8 mouse cellular contexts compared by ENCODE assay signal in the genomic region with DNA sequence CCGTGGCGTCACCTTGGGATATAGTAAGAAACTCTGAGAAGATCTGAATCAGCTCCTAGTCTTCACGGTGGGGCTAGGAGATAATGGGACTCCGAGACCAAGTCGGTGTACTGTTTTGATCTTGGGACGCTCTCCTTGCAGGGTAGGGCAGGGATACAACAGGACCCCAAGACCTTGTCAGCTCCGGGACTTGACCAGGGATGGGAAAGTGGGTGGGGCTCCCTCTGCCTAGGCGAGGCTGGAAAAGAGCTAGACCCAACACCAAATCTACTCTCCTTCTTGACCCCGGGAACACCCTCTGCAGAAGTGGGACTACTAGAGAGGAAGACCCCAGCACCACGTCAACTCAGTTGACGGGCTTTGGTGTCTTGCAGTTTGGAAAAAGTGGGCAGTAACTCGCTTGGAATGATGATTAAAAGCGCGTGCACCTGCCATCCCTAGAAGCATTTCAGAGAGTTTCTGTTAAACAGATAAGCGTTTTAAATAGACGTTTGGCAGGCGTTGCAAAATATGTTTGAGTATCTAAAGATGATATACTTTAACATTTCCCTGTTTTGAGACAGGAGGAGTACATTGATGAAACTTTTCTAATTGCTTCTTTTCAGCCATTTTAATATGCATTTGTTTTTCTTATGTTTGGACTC. TPM values are rescaled to one million over a fixed set of nuclear protein-coding genes. Genes with fewer than 3 reads are reported as not detected.
DNase-seq lines count a peak whose midpoint lies in the region; ATAC-seq and TF ChIP-seq lines count a peak whose summit lies in the region.

No protein-coding gene starts in this region.

- TF ChIP-seq EP300 in MEL (IDR thresholded peaks at IDR 0.05; ENCODE audit: low read depth in 1 of 2, low read length in 2 of 2) = peak; percentile 24 to 47; a peak in 1 of 4 replicates

- H3K36me3 ChIP-seq in MEL (ENCODE audit: control insufficient read depth in 1 of 2, insufficient read depth in 2 of 2, low read length in 2 of 2) = peaks cover 10 to 18% of the 10 kb centered on the region in 2 experiments
- H3K36me3 ChIP-seq in forebrain, embryonic 10.5 days (replicated peaks) = peaks cover 33% of the 10 kb centered on the region
- H3K36me3 ChIP-seq in midbrain, embryonic 15.5 days (replicated peaks) = no peaks in the 10 kb centered on the region

- 5% methylated on average over 17 of the region's 17 CpGs for WGBS in forebrain, embryonic 10.5 days
- 2% methylated on average over 17 of the region's 17 CpGs for WGBS in midbrain, embryonic 15.5 days

- no peak for DNase-seq in cerebellum, adult 9-10 months
- no peak for DNase-seq in MEL (ENCODE audit: low read depth, low spot score)
- DNase-seq in forebrain, embryonic 10.5 days (ENCODE audit: extremely low spot score, low spot score) = no peak
- DNase-seq in kidney, postnatal 10 days = peak; percentile 27
- DNase-seq in frontal cortex, postnatal 25 days (ENCODE audit: low spot score in 2 of 2) = no peak
- DNase-seq in gastrocnemius, postnatal 4 days (ENCODE audit: low spot score in 2 of 2) = no peak

- H3K9me3 ChIP-seq in MEL (replicated peaks; ENCODE audit: insufficient read depth, low read length) = no peaks in the 10 kb centered on the region
- no peaks in the 10 kb centered on the region for H3K9me3 ChIP-seq in forebrain, embryonic 10.5 days
- no peaks in the 10 kb centered on the region for H3K9me3 ChIP-seq in midbrain, embryonic 15.5 days

- peak overlapping the region; percentile 83 for H3K27ac ChIP-seq in MEL (ENCODE audit: control insufficient read depth, low read depth, low read length)
- peak overlapping the region; percentile 96 for H3K27ac ChIP-seq in forebrain, embryonic 10.5 days
- no peak overlapping the region for H3K27ac ChIP-seq in midbrain, embryonic 15.5 days

- peaks cover 0 to 10% of the 10 kb centered on the region in 2 experiments; a peak in 2 of 4 replicates for H3K4me1 ChIP-seq in MEL (ENCODE audit: control insufficient read depth in 1 of 2, insufficient read depth in 2 of 2, low read length in 2 of 2)
- H3K4me1 ChIP-seq in forebrain, embryonic 10.5 days = peaks cover 26% of the 10 kb centered on the region
- peaks cover 11% of the 10 kb centered on the region for H3K4me1 ChIP-seq in midbrain, embryonic 15.5 days

- ATAC-seq in cerebellum, adult (ENCODE audit: insufficient number of reproducible peaks, low FRiP score, low TSS enrichment) = peak; percentile 41
- ATAC-seq in midbrain, embryonic 15.5 days (replicated peaks) = no peak; the same call in 1 of the 2 replicates

- TF ChIP-seq POLR2A in MEL (IDR thresholded peaks at IDR 0.05; ENCODE audit: control insufficient read depth in 1 of 2, insufficient read depth in 1 of 2, low read depth in 1 of 2, low read length in 2 of 2, poor library complexity in 1 of 2) = no peak

- H3K4me2 ChIP-seq in midbrain, embryonic 15.5 days = peak overlapping the region; percentile 98

- peak overlapping the region; percentile 85 to 98 for H3K4me3 ChIP-seq in MEL (ENCODE audit: control insufficient read depth in 1 of 2, insufficient read depth in 1 of 2, low read depth in 2 of 2, low read length in 2 of 2)
- H3K4me3 ChIP-seq in forebrain, embryonic 10.5 days = peak overlapping the region; percentile 96
- peak overlapping the region; percentile 57 for H3K4me3 ChIP-seq in midbrain, embryonic 15.5 days

- no peaks in the 10 kb centered on the region for H3K27me3 ChIP-seq in MEL (ENCODE audit: control insufficient read depth in 1 of 2, insufficient read depth in 2 of 2, low read length in 2 of 2)
- no peaks in the 10 kb centered on the region for H3K27me3 ChIP-seq in forebrain, embryonic 10.5 days (ENCODE audit: poor library complexity, severe bottlenecking)
- H3K27me3 ChIP-seq in midbrain, embryonic 15.5 days (replicated peaks) = no peaks in the 10 kb centered on the region

- TF ChIP-seq CTCF in MEL (IDR thresholded peaks at IDR 0.05 in 2 of 3, conservative IDR thresholded peaks at IDR 0.05 in 1 of 3; ENCODE audit: control insufficient read depth in 1 of 3, insufficient read depth in 1 of 3, low read depth in 2 of 3, low read length in 3 of 3, poor library complexity in 1 of 3, severe bottlenecking in 1 of 3) = no peak

- H3K9ac ChIP-seq in MEL (ENCODE audit: control insufficient read depth, low read depth, low read length, poor library complexity, severe bottlenecking) = peak overlapping the region; percentile 96
- H3K9ac ChIP-seq in midbrain, embryonic 15.5 days = peak overlapping the region; percentile 26; the same call in 1 of the 2 replicates

- no peak for TF ChIP-seq RAD21 in MEL (IDR thresholded peaks at IDR 0.05; ENCODE audit: low read depth, low read length)

- H3K79me2 ChIP-seq in MEL (ENCODE audit: control insufficient read depth, insufficient read depth, low read length, poor library complexity) = peaks cover 27% of the 10 kb centered on the region

TF ChIP-seq in MEL, 35 proteins besides CTCF, POLR2A, EP300 and RAD21:
- TF ChIP-seq NELFE (IDR thresholded peaks at IDR 0.05; ENCODE audit: low read depth, low read length) (no peak), MAX (IDR thresholded peaks at IDR 0.05; ENCODE audit: low read length) (peak; percentile 63), ETS1 (IDR thresholded peaks at IDR 0.05; ENCODE audit: low read depth, low read length) (peak; percentile 54), USF1 (IDR thresholded peaks at IDR 0.05; ENCODE audit: low read depth, low read length) (no peak), SIN3A (IDR thresholded peaks at IDR 0.05; ENCODE audit: low read length) (peak; percentile 80), MYB (IDR thresholded peaks at IDR 0.05; ENCODE audit: low read depth, low read length) (0 out of 2 replicates have a peak, but pooled peaks have one; percentile 57), MAZ (IDR thresholded peaks at IDR 0.05; ENCODE audit: low read depth, low read length) (no peak), TCF12 (IDR thresholded peaks at IDR 0.05; ENCODE audit: low read depth, low read length) (peak; percentile 50; the same call in 1 of the 2 replicates), MXI1 (IDR thresholded peaks at IDR 0.05; ENCODE audit: low read depth, low read length) (peak; percentile 83), ELF1 (IDR thresholded peaks at IDR 0.05; ENCODE audit: low read depth, low read length) (no peak), TAL1 (IDR thresholded peaks at IDR 0.05; ENCODE audit: low read length) (no peak), UBTF (IDR thresholded peaks at IDR 0.05; ENCODE audit: borderline replicate concordance, insufficient read depth, low read depth, low read length) (0 out of 2 replicates have a peak, but pooled peaks have one; percentile 14), MEF2A (IDR thresholded peaks at IDR 0.05; ENCODE audit: extremely low read depth, insufficient replicate concordance, low read depth, low read length, poor library complexity, severe bottlenecking) (no peak), GABPA (IDR thresholded peaks at IDR 0.05; ENCODE audit: low read depth, low read length) (no peak), CHD1 (IDR thresholded peaks at IDR 0.05; ENCODE audit: low read depth, low read length) (0 out of 2 replicates have a peak, but pooled peaks have one; percentile 46), GATA1 (IDR thresholded peaks at IDR 0.05; ENCODE audit: low read depth, low read length) (peak; percentile 61), MYC (IDR thresholded peaks at IDR 0.05; ENCODE audit: low read depth, low read length) (peak; percentile 44), CHD2 (IDR thresholded peaks at IDR 0.05; ENCODE audit: low read length) (no peak), KAT2A (conservative IDR thresholded peaks at IDR 0.05; ENCODE audit: low read depth, low read length) (no peak), BHLHE40 (IDR thresholded peaks at IDR 0.05; ENCODE audit: borderline replicate concordance, low read depth, low read length) (no peak), RCOR1 (IDR thresholded peaks at IDR 0.05; ENCODE audit: low read depth, low read length) (0 out of 2 replicates have a peak, but pooled peaks have one; percentile 14), POLR2AphosphoS5 (IDR thresholded peaks at IDR 0.05; ENCODE audit: borderline replicate concordance, low read depth, low read length) (no peak), ZNF384 (IDR thresholded peaks at IDR 0.05; ENCODE audit: low read depth, low read length) (no peak)

RNA-seq across cellular contexts. Expression of a gene that starts 0.8 kb away (rescaled TPM):
- 15.1 and 19.4 TPM in 2 replicates for total RNA-seq in MEL (2012; rRNA removed)
- polyA plus RNA-seq in MEL (2012; ENCODE audit: insufficient read depth in 1 of 2, insufficient read length in 2 of 2, low read depth in 1 of 2, low replicate concordance in 2 of 2, missing spikeins in 1 of 2) = 100 to 1,000 TPM in 1 of 2 experiments, 10 to 100 TPM in 1; 15.1 to 137 TPM
- polyA plus RNA-seq in forebrain, embryonic 10.5 days (2016; fragmentation: Nextera tagmentation; extraction: Ambion mirVana) = 22.8 and 24.7 TPM in 2 replicates
- 2.8 TPM in 2 replicates for polyA plus RNA-seq in midbrain, embryonic 15.5 days (2015; fragmentation: Nextera tagmentation; extraction: Ambion mirVana)
- 10 to 100 TPM; 12.3 to 13.9 TPM for total RNA-seq in gastrocnemius, postnatal 4 days (2021)

RNA-seq across cellular contexts. Expression of a gene that starts 33.3 kb away (rescaled TPM):
- total RNA-seq in MEL (2012; rRNA removed) = 8.4 and 9.3 TPM in 2 replicates
- polyA plus RNA-seq in MEL (2012; ENCODE audit: insufficient read depth in 1 of 2, insufficient read length in 2 of 2, low read depth in 1 of 2, low replicate concordance in 2 of 2, missing spikeins in 1 of 2) = 1 to 10 TPM in 1 of 2 experiments, not detected in 1; 7.6 TPM
- polyA plus RNA-seq in forebrain, embryonic 10.5 days (2016; fragmentation: Nextera tagmentation; extraction: Ambion mirVana) = 10.6 and 12.0 TPM in 2 replicates
- polyA plus RNA-seq in midbrain, embryonic 15.5 days (2015; fragmentation: Nextera tagmentation; extraction: Ambion mirVana) = 18.3 and 18.7 TPM in 2 replicates
- 10 to 100 TPM; 20.6 to 23.2 TPM for total RNA-seq in gastrocnemius, postnatal 4 days (2021)

RNA-seq across cellular contexts. Expression of a gene that starts 46.2 kb away (rescaled TPM):
- not detected in 2 replicates for total RNA-seq in MEL (2012; rRNA removed)
- polyA plus RNA-seq in MEL (2012; ENCODE audit: insufficient read depth in 1 of 2, insufficient read length in 2 of 2, low read depth in 1 of 2, low replicate concordance in 2 of 2, missing spikeins in 1 of 2) = not detected
- not detected in 2 replicates for polyA plus RNA-seq in forebrain, embryonic 10.5 days (2016; fragmentation: Nextera tagmentation; extraction: Ambion mirVana)
- not detected in 2 replicates for polyA plus RNA-seq in midbrain, embryonic 15.5 days (2015; fragmentation: Nextera tagmentation; extraction: Ambion mirVana)
- total RNA-seq in gastrocnemius, postnatal 4 days (2021) = under 1 TPM in 1 of 2 experiments, not detected in 1; 0.57 TPM
